Mouse (Mus musculus) bone marrow macrophage, adult 2 months (primary cell): ENCODE results near the gene Csnk1e.

ENCODE experiments used
- CTCF ChIP-seq: IDR thresholded peaks from 2 replicates; pipeline ENCODE4 v1.5.1; 2012; ENCODE audit warnings: low read depth, mild to moderate bottlenecking, low read length, moderate library complexity
- POLR2A ChIP-seq: IDR thresholded peaks from 2 replicates; pipeline ENCODE4 v1.6.1; 2012; ENCODE audit warnings: mild to moderate bottlenecking, low read depth, low read length, borderline replicate concordance

- no peak for TF ChIP-seq CTCF
- no peak for TF ChIP-seq POLR2A
Measured at GRCm38 (mm10) chr15:79378608-79379007, 76.8 kb downstream of the Csnk1e start.
